Comparison of ENCODE assay signal across 16 mouse cellular contexts in genomic region chr2:21369171-21369485, GRCm38 (mm10). TPM values are rescaled to one million over a fixed set of nuclear protein-coding genes. Genes with fewer than 3 reads are reported as not detected.
A peak's percentile ranks its signal among the peaks of the same experiment; 100 is the strongest.
DNase-seq lines count a peak whose midpoint lies in the region; ATAC-seq and TF ChIP-seq lines count a peak whose summit lies in the region.
"Had no signal": no experiment of that assay in that cellular context is flagged by ENCODE, and none has a peak within 500 bp of the region (broad histone marks: within the 10 kb centered on the region; RNA-seq: fewer than 3 reads in every experiment).

No protein-coding gene starts in this region.

- H3K9ac ChIP-seq in midbrain, embryonic 15.5 days = peak overlapping the region; percentile 67; the same call in 1 of the 2 replicates
- H3K9ac ChIP-seq: embryonic facial prominence, embryonic 13.5 days had no signal

- no peak for TF ChIP-seq POLR2A in cortical plate, adult 2 months (IDR thresholded peaks at IDR 0.05; ENCODE audit: extremely low read depth, insufficient read depth, low read length)

- peak overlapping the region; percentile 82 for H3K4me2 ChIP-seq in midbrain, embryonic 15.5 days
- H3K4me2 ChIP-seq: embryonic facial prominence, embryonic 13.5 days had no signal

- no peaks in the 10 kb centered on the region for H3K36me3 ChIP-seq in midbrain, embryonic 15.5 days (replicated peaks)
- H3K36me3 ChIP-seq: embryonic facial prominence, embryonic 13.5 days had no signal

- 60% methylated on average over 6 of the region's 6 CpGs for WGBS in midbrain, embryonic 15.5 days

- H3K4me3 ChIP-seq in cortical plate, adult 2 months (ENCODE audit: insufficient read depth, low read length) = peak overlapping the region; percentile 96
- peak overlapping the region; percentile 60 for H3K4me3 ChIP-seq in midbrain, embryonic 15.5 days
- H3K4me3 ChIP-seq: embryonic facial prominence, embryonic 13.5 days had no signal

- peak overlapping the region; percentile 82; the same call in 1 of the 2 replicates for H3K27ac ChIP-seq in cortical plate, adult 2 months (ENCODE audit: insufficient read depth, low read length)
- no peak overlapping the region for H3K27ac ChIP-seq in midbrain, embryonic 15.5 days
- H3K27ac ChIP-seq: embryonic facial prominence, embryonic 13.5 days; kidney, postnatal 0 days had no signal

- peaks cover 3% of the 10 kb centered on the region; the same call in 1 of the 2 replicates for H3K4me1 ChIP-seq in cortical plate, adult 2 months (ENCODE audit: control insufficient read depth, insufficient read depth, low read length)
- H3K4me1 ChIP-seq in midbrain, embryonic 15.5 days = peaks cover 31% of the 10 kb centered on the region

- peaks cover 3% of the 10 kb centered on the region; the same call in 1 of the 2 replicates for H3K27me3 ChIP-seq in midbrain, embryonic 15.5 days (replicated peaks)

- no peak for ATAC-seq in midbrain, embryonic 15.5 days (replicated peaks)
- ATAC-seq in megakaryocyte, adult 5-6 weeks (ENCODE audit: poor library complexity, severe bottlenecking) = no peak
- ATAC-seq: CD4-positive, CD25-positive, alpha-beta regulatory T cell, adult 4 months had no signal

- TF ChIP-seq CTCF in cortical plate, adult 2 months (IDR thresholded peaks at IDR 0.05; ENCODE audit: extremely low read depth, insufficient read depth, low read length) = no peak

- no peaks in the 10 kb centered on the region for H3K9me3 ChIP-seq in midbrain, embryonic 15.5 days

- DNase-seq in kidney, postnatal 10 days = peak; percentile 3
- no peak for DNase-seq in kidney, adult 9 months
- peak; percentile 6 for DNase-seq in ES-CJ7 (ENCODE audit: low read depth, low spot score)
- DNase-seq in thymus, postnatal 36 days = no peak
- DNase-seq: adrenal gland, adult 8-10 months; thymus, postnatal 14 days had no signal

RNA-seq across cellular contexts. Expression of gene Gpr158, which starts 1.8 kb away (rescaled TPM):
- 49.3 and 56.8 TPM in 2 replicates for polyA plus RNA-seq in cortical plate, adult 2 months (2012; rRNA removed)
- 4.8 and 5.3 TPM in 2 replicates for polyA plus RNA-seq in midbrain, embryonic 15.5 days (2015; fragmentation: Nextera tagmentation; extraction: Ambion mirVana)
- not detected in 2 replicates for total RNA-seq in megakaryocyte, adult 5-6 weeks (2015)
- not detected in 2 replicates for total RNA-seq in megakaryocyte, adult 5-6 weeks (2017)
- total RNA-seq: granulocyte monocyte progenitor cell, adult 5-6 weeks; liver, adult 2 months; monocyte, adult 5-6 weeks had no signal
- polyA plus RNA-seq: CD4-positive, CD25-positive, alpha-beta regulatory T cell, adult 4 months; embryonic facial prominence, embryonic 13.5 days; kidney, postnatal 0 days; liver, adult 2 months; lung, embryonic 16.5 days had no signal

Comparison
In these comparisons a context has a peak if more than half of its experiments do, and no peak if none do; other contexts are left out.
1. DNase-seq: peak in kidney, postnatal 10 days (single experiment) and ES-CJ7 (single experiment); none in kidney, adult 9 months (single experiment) and thymus, postnatal 36 days (0 of 2).